Mouse (Mus musculus) stomach, postnatal 0 days (tissue): ENCODE measurements around the gene Zbtb37. TPM values are rescaled to one million over a fixed set of nuclear protein-coding genes. Genes with fewer than 3 reads are reported as not detected.

Source experiments
- ATAC-seq: fragments of 200-750 bp; cut with Nextera tagmentation; 2 replicates; pipeline ENCODE4 v1.8.0; 2017; ENCODE audit not compliant: low FRiP score, low TSS enrichment
- DNase-seq: peaks from one replicate; pipeline ENCODE4 v3.0.0-alpha.2; 2016; ENCODE audit warnings: low spot score
- H3K27ac ChIP-seq: fragments of 300-500 bp; sonication (generic); replicated peaks from 2 replicates; pipeline ENCODE4 v1.5.1; 2014; ENCODE audit warnings: mild to moderate bottlenecking, control low read depth
- H3K27me3 ChIP-seq: fragments of 300-500 bp; sonication (generic); 2 replicates; pipeline ENCODE4 v1.6.1; 2014; ENCODE audit warnings: low read length; ENCODE audit not compliant: control insufficient read depth, insufficient read depth
- H3K36me3 ChIP-seq: fragments of 300-500 bp; sonication (generic); 2 replicates; pipeline ENCODE4 v1.6.1; 2014; ENCODE audit warnings: low read length, mixed read lengths; ENCODE audit not compliant: control insufficient read depth, insufficient read depth
- H3K4me1 ChIP-seq: fragments of 300-500 bp; sonication (generic); replicated peaks from 2 replicates; pipeline ENCODE4 v1.6.1; 2014; ENCODE audit warnings: antibody characterized with exemption; ENCODE audit not compliant: control insufficient read depth, insufficient read depth
- H3K4me2 ChIP-seq: fragments of 300-500 bp; sonication (generic); replicated peaks from 2 replicates; pipeline ENCODE4 v1.6.1; 2014; ENCODE audit warnings: low read depth, mild to moderate bottlenecking, control low read depth, moderate library complexity
- H3K4me3 ChIP-seq: fragments of 300-500 bp; sonication (generic); 2 replicates; pipeline ENCODE4 v1.5.1; 2014; ENCODE audit warnings: low read depth, low read length, control low read depth
- H3K9ac ChIP-seq: fragments of 300-500 bp; sonication (generic); 2 replicates; pipeline ENCODE4 v1.6.1; 2014; ENCODE audit warnings: mild to moderate bottlenecking, low read length, control low read depth, mixed read lengths
- H3K9me3 ChIP-seq: fragments of 300-500 bp; sonication (generic); 2 replicates; pipeline ENCODE4 v1.6.1; 2016; ENCODE audit warnings: low read length; ENCODE audit not compliant: control insufficient read depth
- CTCF ChIP-seq: IDR thresholded peaks from 2 replicates; pipeline ENCODE4 v1.5.1; 2016; ENCODE audit warnings: antibody characterized with exemption, low read depth, mild to moderate bottlenecking, moderate library complexity
- EP300 ChIP-seq: optimal IDR thresholded peaks from 2 replicates; pipeline ENCODE3; 2016; ENCODE audit warnings: antibody characterized with exemption
- WGBS: fragments of 180-500 bp; shearing (Covaris S2); extraction: QIAGEN DNeasy Blood & Tissue Kit; methylation state at CpG from one replicate; pipeline ENCODE4 v1.1.7; 2014; 5-methylcytosine and 5-hydroxymethylcytosine counted together
- polyA plus RNA-seq: library from polyadenylated mRNA; unstranded; fragments of >200 nt; fragmentation: Nextera tagmentation; extraction: Ambion mirVana; gene quantifications from 2 replicates; pipeline ENCODE4 v1.2.1, GENCODE M21; 2015

The Zbtb37 gene
- 2.2 and 2.8 TPM in 2 replicates for polyA plus RNA-seq

- peak; percentile 99 for DNase-seq
- Histone ChIP-seq H3K27me3 (no peaks in the 10 kb centered on the region), H3K4me1 (no peaks in the 10 kb centered on the region; the same call in 1 of the 2 replicates), H3K4me2 (peak within 1 kb of the TSS; percentile 70), H3K4me3 (peak within 1 kb of the TSS; percentile 84), H3K9ac (peak within 1 kb of the TSS; percentile 88), H3K27ac (peak within 1 kb of the TSS; percentile 96), H3K36me3 (peaks cover 16% of the 10 kb centered on the region), H3K9me3 (no peaks in the 10 kb centered on the region)
- peak; percentile 78 for TF ChIP-seq EP300
- TF ChIP-seq CTCF: no peak
- under 1% methylated on average over 66 of the region's 76 CpGs for WGBS
- ATAC-seq: peak; percentile 94
Measured at GRCm38 (mm10) chr1:161034435-161035280, at the start of gene Zbtb37. Gene Zbtb37, minus strand, starts transcription at chr1:161034849.

GRCm38 (mm10) chr1:161077243-161077642 is 42.6 kb upstream of the Zbtb37 start:
- no peak overlapping the region for H3K9ac ChIP-seq
- no peaks in the 10 kb centered on the region for H3K27me3 ChIP-seq
- H3K4me2 ChIP-seq: no peak overlapping the region
- H3K27ac ChIP-seq: no peak overlapping the region
- 83% methylated on average over 3 of the region's 3 CpGs for WGBS
- no peak for TF ChIP-seq CTCF
- no peak for TF ChIP-seq EP300
- DNase-seq (no peak), ATAC-seq (no peak)
- H3K4me1 ChIP-seq: peaks cover 2% of the 10 kb centered on the region; the same call in 1 of the 2 replicates
- no peak overlapping the region for H3K4me3 ChIP-seq
- H3K36me3 ChIP-seq: no peaks in the 10 kb centered on the region
- no peaks in the 10 kb centered on the region for H3K9me3 ChIP-seq

GRCm38 (mm10) chr1:161076238-161076637 is 41.6 kb upstream of the Zbtb37 start:
- no peak overlapping the region for H3K9ac ChIP-seq
- peaks cover 5% of the 10 kb centered on the region; the same call in 1 of the 2 replicates for H3K4me1 ChIP-seq
- DNase-seq (peak; percentile 48), ATAC-seq (peak; percentile 88)
- H3K36me3 ChIP-seq: no peaks in the 10 kb centered on the region
- H3K27me3 ChIP-seq: no peaks in the 10 kb centered on the region
- H3K4me2 ChIP-seq: no peak overlapping the region
- no peak overlapping the region for H3K4me3 ChIP-seq
- TF ChIP-seq CTCF (no peak), EP300 (no peak)
- 72% methylated on average over 6 of the region's 6 CpGs for WGBS
- no peak overlapping the region for H3K27ac ChIP-seq
- H3K9me3 ChIP-seq: no peaks in the 10 kb centered on the region

- ATAC-seq (no peak), DNase-seq (no peak)
- Histone ChIP-seq H3K9me3 (no peaks in the 10 kb centered on the region), H3K4me3 (peak overlapping the region; percentile 70), H3K9ac (peak overlapping the region; percentile 74), H3K36me3 (no peaks in the 10 kb centered on the region), H3K4me2 (peak overlapping the region; percentile 69), H3K27me3 (no peaks in the 10 kb centered on the region), H3K27ac (no peak overlapping the region; the same call in 1 of the 2 replicates), H3K4me1 (peaks cover 5% of the 10 kb centered on the region; the same call in 1 of the 2 replicates)
- WGBS: 0% methylated on average over 12 of the region's 12 CpGs
- TF ChIP-seq CTCF: no peak
- no peak for TF ChIP-seq EP300
Measured at GRCm38 (mm10) chr1:161071272-161071620, 36.6 kb upstream of the Zbtb37 start.

- peak; percentile 96 for DNase-seq
- ATAC-seq: peak; percentile 99
- no peaks in the 10 kb centered on the region for H3K27me3 ChIP-seq
- no peaks in the 10 kb centered on the region for H3K36me3 ChIP-seq
- WGBS: under 1% methylated on average over 57 of the region's 57 CpGs
- H3K9ac ChIP-seq: peak within 1 kb of the TSS; percentile 79
- TF ChIP-seq EP300 (peak; percentile 70), CTCF (peak; percentile 34)
- H3K4me1 ChIP-seq: peaks cover 5% of the 10 kb centered on the region; the same call in 1 of the 2 replicates
- peak within 1 kb of the TSS; percentile 71 for H3K4me2 ChIP-seq
- H3K9me3 ChIP-seq: no peaks in the 10 kb centered on the region
- H3K4me3 ChIP-seq: peak within 1 kb of the TSS; percentile 70
- H3K27ac ChIP-seq: peak within 1 kb of the TSS; percentile 77
Measured at GRCm38 (mm10) chr1:161070352-161071271, 36.0 kb upstream of the Zbtb37 start, which contains the start of the genes Dars2 and Cenpl. Gene Dars2, minus strand, starts transcription at chr1:161070658. Gene Cenpl, plus strand, starts transcription at chr1:161070713.
